Comparison of ENCODE assay signal across 9 mouse cellular contexts in genomic region chr5:140571673-140572072, GRCm38 (mm10). TPM values are rescaled to one million over a fixed set of nuclear protein-coding genes. Genes with fewer than 3 reads are reported as not detected.
DNase-seq lines count a peak whose midpoint lies in the region; ATAC-seq and TF ChIP-seq lines count a peak whose summit lies in the region.
"Had no signal": no experiment of that assay in that cellular context is flagged by ENCODE, and none has a peak within 500 bp of the region (broad histone marks: within the 10 kb centered on the region; RNA-seq: fewer than 3 reads in every experiment).

No protein-coding gene starts in this region.

- TF ChIP-seq CTCF in ES-Bruce4 (IDR thresholded peaks at IDR 0.05; ENCODE audit: low read depth, low read length), result no peak
- TF ChIP-seq CTCF in thymus, adult 2 months (IDR thresholded peaks at IDR 0.05; ENCODE audit: borderline replicate concordance, control insufficient read depth, extremely low read depth, insufficient read depth, low read length, poor library complexity), result no peak

- no peak overlapping the region for H3K4me3 ChIP-seq in heart, embryonic 11.5 days (ENCODE audit: low read depth, low read length)
- H3K4me3 ChIP-seq in ES-Bruce4 (ENCODE audit: low read depth, low read length), result 0 out of 2 replicates have a peak overlapping the region, but pooled peaks have one; percentile 22
- no peak overlapping the region for H3K4me3 ChIP-seq in embryonic facial prominence, embryonic 14.5 days (ENCODE audit: low read depth, low read length)
- H3K4me3 ChIP-seq in thymus, adult 2 months (ENCODE audit: control insufficient read depth, insufficient read depth, low read length), result no peak overlapping the region

- H3K27ac ChIP-seq in heart, embryonic 11.5 days (ENCODE audit: low read depth, low read length), result no peak overlapping the region
- H3K27ac ChIP-seq in ES-Bruce4 (ENCODE audit: insufficient read depth, low read length), result no peak overlapping the region
- no peak overlapping the region for H3K27ac ChIP-seq in embryonic facial prominence, embryonic 14.5 days (replicated peaks; ENCODE audit: low read depth, low read length)
- no peak overlapping the region for H3K27ac ChIP-seq in thymus, adult 2 months (ENCODE audit: control insufficient read depth, insufficient read depth, low read length)

- no peaks in the 10 kb centered on the region for H3K4me1 ChIP-seq in heart, embryonic 11.5 days (ENCODE audit: control insufficient read depth, insufficient read depth, low read length)
- H3K4me1 ChIP-seq in ES-Bruce4 (ENCODE audit: control insufficient read depth, insufficient read depth, low read length), result peaks cover 9% of the 10 kb centered on the region
- peaks cover 16% of the 10 kb centered on the region; the same call in 1 of the 2 replicates for H3K4me1 ChIP-seq in embryonic facial prominence, embryonic 14.5 days (ENCODE audit: control insufficient read depth, insufficient read depth, low read length)
- H3K4me1 ChIP-seq in thymus, adult 2 months (replicated peaks; ENCODE audit: control insufficient read depth, insufficient read depth, low read length), result peaks cover 34% of the 10 kb centered on the region

- no peak overlapping the region for H3K4me2 ChIP-seq in heart, embryonic 11.5 days
- no peak overlapping the region for H3K4me2 ChIP-seq in embryonic facial prominence, embryonic 14.5 days (ENCODE audit: low read depth, low read length)

- no peak for TF ChIP-seq EP300 in ES-Bruce4 (IDR thresholded peaks at IDR 0.05; ENCODE audit: insufficient read depth, low read depth, low read length)

- H3K9me3 ChIP-seq in heart, embryonic 11.5 days (replicated peaks; ENCODE audit: control insufficient read depth, low read length), result no peaks in the 10 kb centered on the region
- no peaks in the 10 kb centered on the region for H3K9me3 ChIP-seq in ES-Bruce4 (replicated peaks; ENCODE audit: control insufficient read depth, insufficient read depth, low read length, poor library complexity, severe bottlenecking)
- no peaks in the 10 kb centered on the region for H3K9me3 ChIP-seq in embryonic facial prominence, embryonic 14.5 days (ENCODE audit: control insufficient read depth, low read length)

- 51% methylated on average over 10 of the region's 10 CpGs for WGBS in heart, embryonic 11.5 days (ENCODE audit: insufficient replicate concordance)
- WGBS in embryonic facial prominence, embryonic 14.5 days, result 51% methylated on average over 10 of the region's 10 CpGs
- 88% methylated on average over 10 of the region's 10 CpGs for WGBS in thymus, adult 2 months

- no peaks in the 10 kb centered on the region for H3K36me3 ChIP-seq in heart, embryonic 11.5 days (ENCODE audit: control insufficient read depth, insufficient read depth, low read length)
- H3K36me3 ChIP-seq in ES-Bruce4 (ENCODE audit: control insufficient read depth, insufficient read depth, low read length, poor library complexity, severe bottlenecking), result no peaks in the 10 kb centered on the region
- H3K36me3 ChIP-seq in embryonic facial prominence, embryonic 14.5 days (ENCODE audit: control insufficient read depth, insufficient read depth, low read length), result no peaks in the 10 kb centered on the region
- H3K36me3 ChIP-seq in thymus, adult 2 months (ENCODE audit: control insufficient read depth, insufficient read depth, low read length), result no peaks in the 10 kb centered on the region

- TF ChIP-seq POLR2A in ES-Bruce4 (IDR thresholded peaks at IDR 0.05; ENCODE audit: insufficient read depth, low read length), result no peak
- no peak for TF ChIP-seq POLR2A in thymus, adult 2 months (IDR thresholded peaks at IDR 0.05; ENCODE audit: control insufficient read depth, extremely low read depth, insufficient read depth, low read length, poor library complexity)

- H3K27me3 ChIP-seq in heart, embryonic 11.5 days (ENCODE audit: control insufficient read depth, insufficient read depth, low read length), result no peaks in the 10 kb centered on the region
- H3K27me3 ChIP-seq in ES-Bruce4 (ENCODE audit: control insufficient read depth, insufficient read depth, low read length, poor library complexity, severe bottlenecking), result no peaks in the 10 kb centered on the region
- H3K27me3 ChIP-seq in embryonic facial prominence, embryonic 14.5 days (replicated peaks; ENCODE audit: control insufficient read depth, insufficient read depth, low read length), result no peaks in the 10 kb centered on the region
- H3K27me3 ChIP-seq in thymus, adult 2 months (ENCODE audit: control insufficient read depth, insufficient read depth, low read length), result no peaks in the 10 kb centered on the region

- no peak for ATAC-seq in heart, embryonic 11.5 days (replicated peaks; ENCODE audit: insufficient number of reproducible peaks, low FRiP score, low TSS enrichment)
- no peak for ATAC-seq in embryonic facial prominence, embryonic 14.5 days (ENCODE audit: low read depth)

- peak; percentile 90 to 95 for DNase-seq in heart, adult 18-20 months
- peak; percentile 56 for DNase-seq in embryonic facial prominence, embryonic 14.5 days (ENCODE audit: low spot score)
- peak; percentile 38 to 47 for DNase-seq in kidney, adult 8-10 months
- DNase-seq in testis, postnatal 10 days (ENCODE audit: low spot score), result peak; percentile 69
- no peak for DNase-seq in yolk sac, embryonic 10.5 days (ENCODE audit: low spot score)
- no peak for DNase-seq in thymus, adult 2 months

- H3K9ac ChIP-seq in heart, embryonic 11.5 days (ENCODE audit: low read depth, low read length), result no peak overlapping the region
- peak overlapping the region; percentile 20; the same call in 1 of the 2 replicates for H3K9ac ChIP-seq in ES-Bruce4 (ENCODE audit: low read depth, poor library complexity, severe bottlenecking)
- no peak overlapping the region for H3K9ac ChIP-seq in embryonic facial prominence, embryonic 14.5 days (ENCODE audit: low read depth, low read length)

RNA-seq across cellular contexts. Expression of gene Grifin, which starts 6.8 kb away (rescaled TPM):
- not detected for total RNA-seq in heart, adult 18-20 months (2021)
- polyA plus RNA-seq in heart, embryonic 11.5 days (2014; fragmentation: Nextera tagmentation; extraction: Ambion mirVana), result 0.74 TPM in 1 of 2 replicates, not detected in the other
- not detected in 2 replicates for polyA plus RNA-seq in ES-Bruce4 (2011; ENCODE audit: insufficient read depth, insufficient read length, low read depth, missing spikeins)
- not detected in 2 replicates for polyA plus RNA-seq in embryonic facial prominence, embryonic 14.5 days (2014; fragmentation: Nextera tagmentation; extraction: Ambion mirVana)
- 2.7 TPM in 2 replicates for polyA plus RNA-seq in thymus, adult 2 months (2012; rRNA removed)
- polyA plus RNA-seq: limb, embryonic 11.5 days had no signal

RNA-seq across cellular contexts. Expression of gene Lfng, which starts 35.4 kb away (rescaled TPM):
- total RNA-seq in heart, adult 18-20 months (2021), result 1 to 10 TPM; 6.7 to 9.9 TPM
- polyA plus RNA-seq in heart, embryonic 11.5 days (2014; fragmentation: Nextera tagmentation; extraction: Ambion mirVana), result 2.8 and 3.3 TPM in 2 replicates
- polyA plus RNA-seq in ES-Bruce4 (2011; ENCODE audit: insufficient read depth, insufficient read length, low read depth, missing spikeins), result 4.1 and 4.4 TPM in 2 replicates
- polyA plus RNA-seq in embryonic facial prominence, embryonic 14.5 days (2014; fragmentation: Nextera tagmentation; extraction: Ambion mirVana), result 24.6 and 27.9 TPM in 2 replicates
- 141 and 171 TPM in 2 replicates for polyA plus RNA-seq in thymus, adult 2 months (2012; rRNA removed)

Comparison
In these comparisons a context has a peak if more than half of its experiments do, and no peak if none do; other contexts are left out.
1. DNase-seq: peak in heart, adult 18-20 months (2 of 2), embryonic facial prominence, embryonic 14.5 days (single experiment), kidney, adult 8-10 months (2 of 2) and testis, postnatal 10 days (single experiment); none in yolk sac, embryonic 10.5 days (single experiment) and thymus, adult 2 months (single experiment).